10 mouse cellular contexts compared by ENCODE assay signal in genomic region chr9:120263994-120264393, GRCm38 (mm10). TPM values are rescaled to one million over a fixed set of nuclear protein-coding genes. Genes with fewer than 3 reads are reported as not detected.
DNase-seq lines count a peak whose midpoint lies in the region; ATAC-seq and TF ChIP-seq lines count a peak whose summit lies in the region.
"Had no signal": no experiment of that assay in that cellular context is flagged by ENCODE, and none has a peak within 500 bp of the region (broad histone marks: within the 10 kb centered on the region; RNA-seq: fewer than 3 reads in every experiment).

No protein-coding gene starts in this region.

- no peak overlapping the region for H3K9ac ChIP-seq in intestine, embryonic 16.5 days (ENCODE audit: low read depth, low read length)
- H3K9ac ChIP-seq: limb, embryonic 12.5 days; midbrain, embryonic 12.5 days had no signal

- ATAC-seq in megakaryocyte, adult 5-6 weeks (ENCODE audit: poor library complexity, severe bottlenecking) = no peak
- no peak for ATAC-seq in intestine, embryonic 16.5 days

- no peak overlapping the region for H3K4me2 ChIP-seq in intestine, embryonic 16.5 days (ENCODE audit: low read depth, low read length)
- H3K4me2 ChIP-seq: limb, embryonic 12.5 days; midbrain, embryonic 12.5 days had no signal

- peak; percentile 46 for DNase-seq in gastrocnemius, postnatal 10 days
- no peak for DNase-seq in gastrocnemius, adult 2 months
- peak; percentile 20 for DNase-seq in Muller cell, postnatal 12 days (ENCODE audit: inconsistent ontology term)
- peak; percentile 57 to 73 for DNase-seq in frontal cortex, postnatal 36 days (ENCODE audit: low spot score in 2 of 2)
- DNase-seq in left cerebral cortex, postnatal 4 days = peak; percentile 91
- no peak for DNase-seq in testis, postnatal 10 days (ENCODE audit: low spot score)

- WGBS in intestine, embryonic 16.5 days = 62% methylated on average over 5 of the region's 5 CpGs

- no peaks in the 10 kb centered on the region for H3K4me1 ChIP-seq in intestine, embryonic 16.5 days (ENCODE audit: control insufficient read depth, insufficient read depth, low read length)

- H3K4me3 ChIP-seq in gastrocnemius, adult 2 months = no peak overlapping the region
- H3K4me3 ChIP-seq in intestine, embryonic 16.5 days (ENCODE audit: low read length) = no peak overlapping the region
- H3K4me3 ChIP-seq: limb, embryonic 12.5 days; midbrain, embryonic 12.5 days had no signal

- intact Hi-C loops in gastrocnemius, adult 2 months (cut with DNase I) = no loop called here
- intact Hi-C loops in left cerebral cortex, postnatal 4 days (cut with DNase I) = no loop called here

- no peaks in the 10 kb centered on the region for H3K9me3 ChIP-seq in intestine, embryonic 16.5 days (ENCODE audit: control insufficient read depth, low read length)
- H3K9me3 ChIP-seq: limb, embryonic 12.5 days; midbrain, embryonic 12.5 days had no signal

- H3K27ac ChIP-seq in gastrocnemius, adult 2 months = no peak overlapping the region
- H3K27ac ChIP-seq in intestine, embryonic 16.5 days (ENCODE audit: low read length) = no peak overlapping the region
- H3K27ac ChIP-seq: limb, embryonic 12.5 days; midbrain, embryonic 12.5 days had no signal

- TF ChIP-seq CTCF in gastrocnemius, adult 2 months (IDR thresholded peaks at IDR 0.05) = no peak

- H3K27me3 ChIP-seq in intestine, embryonic 16.5 days (replicated peaks; ENCODE audit: control insufficient read depth, insufficient read depth, low read length) = no peaks in the 10 kb centered on the region
- H3K27me3 ChIP-seq: limb, embryonic 12.5 days; midbrain, embryonic 12.5 days had no signal

- H3K36me3 ChIP-seq in intestine, embryonic 16.5 days (ENCODE audit: control insufficient read depth, insufficient read depth, low read length) = no peaks in the 10 kb centered on the region
- H3K36me3 ChIP-seq: limb, embryonic 12.5 days; midbrain, embryonic 12.5 days had no signal

RNA-seq across cellular contexts. Expression of gene Myrip, which starts 37.3 kb away (rescaled TPM):
- total RNA-seq in gastrocnemius, postnatal 10 days (2021) = 1 to 10 TPM in 1 of 2 experiments, under 1 TPM in 1; 0.54 to 1.5 TPM
- total RNA-seq in gastrocnemius, adult 2 months (2021) = 1 to 10 TPM in 1 of 2 experiments, under 1 TPM in 1; 0.98 to 1.2 TPM
- 10 to 100 TPM; 24.7 to 25.2 TPM for total RNA-seq in left cerebral cortex, postnatal 4 days (2021)
- 0.46 TPM in 1 of 2 replicates, not detected in the other for total RNA-seq in megakaryocyte, adult 5-6 weeks (2015)
- not detected in 2 replicates for total RNA-seq in megakaryocyte, adult 5-6 weeks (2017)
- 0.87 and 0.94 TPM in 2 replicates for polyA plus RNA-seq in intestine, embryonic 16.5 days (2015; fragmentation: Nextera tagmentation; extraction: Ambion mirVana)

Comparison
In these comparisons a context has a peak if more than half of its experiments do, and no peak if none do; other contexts are left out.
1. DNase-seq: peak in gastrocnemius, postnatal 10 days (single experiment), Muller cell, postnatal 12 days (single experiment), frontal cortex, postnatal 36 days (2 of 2) and left cerebral cortex, postnatal 4 days (single experiment); none in gastrocnemius, adult 2 months (single experiment) and testis, postnatal 10 days (single experiment).
2. RNA of gene Myrip, which starts 37.3 kb away (total RNA-seq): 24.7 to 25.2 TPM in left cerebral cortex, postnatal 4 days; 0.54 to 1.5 TPM in gastrocnemius, postnatal 10 days, 0.98 to 1.2 TPM in gastrocnemius, adult 2 months and 0.46 TPM in megakaryocyte, adult 5-6 weeks; every median in the first group is over 10 times any median in the second.